Mouse (Mus musculus): ENCODE data around the gene Apoa2. TPM values are rescaled to one million over a fixed set of nuclear protein-coding genes. Genes with fewer than 3 reads are reported as not detected.

Apoa2 gene
- polyA plus RNA-seq, 1 experiment = 1.2 TPM

DNA sequence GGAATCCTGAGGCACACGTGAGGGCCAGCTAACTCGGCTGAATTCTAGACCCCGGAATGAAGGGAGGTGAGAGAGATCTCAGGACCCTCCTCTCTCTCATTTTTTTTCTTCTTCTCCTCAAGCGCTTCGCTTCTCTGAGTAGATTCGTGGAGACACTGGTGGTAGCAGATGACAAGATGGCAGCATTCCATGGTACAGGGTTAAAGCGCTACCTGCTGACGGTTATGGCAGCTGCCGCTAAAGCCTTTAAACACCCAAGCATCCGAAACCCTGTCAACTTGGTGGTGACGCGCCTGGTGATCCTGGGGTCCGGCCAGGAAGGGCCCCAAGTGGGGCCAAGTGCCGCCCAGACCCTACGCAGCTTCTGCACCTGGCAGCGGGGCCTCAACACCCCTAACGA, 27.6 kb downstream of the Apoa2 start:
- Histone ChIP-seq H3K4me1 (ENCODE audit: control insufficient read depth, insufficient read depth, low read length) (peaks cover 3% of the 10 kb centered on the region), H3K4me3 (ENCODE audit: insufficient read depth, low read length) (peak overlapping the region; percentile 23), H3K27ac (ENCODE audit: insufficient read depth, low read length) (peak overlapping the region; percentile 86)
- TF ChIP-seq CTCF (IDR thresholded peaks at IDR 0.05; ENCODE audit: borderline replicate concordance, insufficient read depth, low read length) (no peak), POLR2A (IDR thresholded peaks at IDR 0.05; ENCODE audit: low read depth, low read length) (no peak)

DNA sequence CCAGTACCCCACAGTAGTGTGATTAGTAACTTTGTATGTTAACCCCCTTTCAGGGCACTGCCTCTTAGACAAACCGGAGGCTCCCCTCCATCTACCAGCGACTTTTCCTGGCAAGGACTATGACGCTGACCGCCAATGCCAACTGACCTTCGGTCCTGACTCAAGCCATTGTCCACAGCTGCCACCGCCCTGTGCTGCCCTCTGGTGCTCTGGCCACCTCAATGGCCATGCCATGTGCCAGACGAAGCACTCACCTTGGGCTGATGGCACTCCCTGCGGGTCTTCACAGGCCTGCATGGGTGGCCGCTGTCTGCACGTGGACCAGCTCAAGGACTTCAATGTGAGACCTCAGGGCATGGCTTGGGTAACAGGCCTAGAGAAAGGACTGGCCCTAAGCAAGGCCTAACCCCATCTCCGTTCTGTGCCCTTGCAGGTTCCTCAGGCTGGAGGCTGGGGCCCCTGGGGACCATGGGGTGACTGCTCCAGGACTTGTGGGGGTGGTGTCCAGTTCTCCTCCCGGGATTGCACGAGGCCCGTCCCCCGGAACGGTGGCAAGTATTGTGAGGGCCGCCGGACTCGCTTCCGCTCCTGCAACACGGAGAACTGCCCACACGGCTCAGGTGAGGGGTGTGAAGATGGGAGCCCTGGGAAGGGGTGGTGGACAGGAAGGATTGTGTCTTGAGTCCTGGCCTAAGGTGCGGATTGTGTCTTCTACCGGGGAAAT, 31.4 kb downstream of the Apoa2 start:
- Histone ChIP-seq H3K4me1 (ENCODE audit: control insufficient read depth, insufficient read depth, low read length) (peaks cover 13% of the 10 kb centered on the region), H3K4me3 (ENCODE audit: insufficient read depth, low read length) (no peak overlapping the region), H3K27ac (ENCODE audit: insufficient read depth, low read length) (no peak overlapping the region)
- TF ChIP-seq CTCF (IDR thresholded peaks at IDR 0.05; ENCODE audit: borderline replicate concordance, insufficient read depth, low read length) = peak; percentile 18; the same call in 1 of the 2 replicates
- TF ChIP-seq POLR2A (IDR thresholded peaks at IDR 0.05; ENCODE audit: low read depth, low read length) = no peak

DNA sequence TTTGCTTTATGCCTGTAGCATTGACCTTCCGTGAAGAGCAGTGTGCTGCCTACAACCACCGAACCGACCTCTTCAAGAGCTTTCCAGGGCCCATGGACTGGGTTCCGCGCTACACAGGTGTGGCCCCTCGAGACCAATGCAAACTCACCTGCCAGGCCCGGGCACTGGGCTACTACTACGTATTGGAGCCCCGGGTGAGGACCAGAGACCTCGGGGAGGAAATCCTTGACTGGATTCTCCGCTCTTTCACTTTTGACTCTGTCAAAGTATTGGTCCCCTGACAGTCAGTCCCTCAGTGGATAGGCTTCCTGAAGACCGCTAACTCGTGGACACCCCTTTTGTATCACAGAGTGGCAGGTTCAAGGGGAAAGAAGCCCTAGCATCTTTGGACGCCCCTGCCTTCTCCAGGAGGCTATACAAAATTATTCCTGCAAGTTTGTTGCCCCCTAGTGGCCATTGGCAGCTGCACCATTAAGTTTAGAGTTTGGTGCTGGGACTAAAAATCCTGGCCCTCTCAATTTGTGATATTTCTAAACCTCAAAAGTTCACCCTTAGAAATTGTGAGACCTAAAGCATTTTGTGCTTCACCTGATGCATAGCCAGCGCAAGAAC, 32.2 kb downstream of the Apoa2 start:
- Histone ChIP-seq H3K27ac (ENCODE audit: insufficient read depth, low read length) (no peak overlapping the region), H3K4me3 (ENCODE audit: insufficient read depth, low read length) (no peak overlapping the region), H3K4me1 (ENCODE audit: control insufficient read depth, insufficient read depth, low read length) (peaks cover 15% of the 10 kb centered on the region)
- no peak for TF ChIP-seq POLR2A (IDR thresholded peaks at IDR 0.05; ENCODE audit: low read depth, low read length)
- TF ChIP-seq CTCF (IDR thresholded peaks at IDR 0.05; ENCODE audit: borderline replicate concordance, insufficient read depth, low read length) = no peak

DNA sequence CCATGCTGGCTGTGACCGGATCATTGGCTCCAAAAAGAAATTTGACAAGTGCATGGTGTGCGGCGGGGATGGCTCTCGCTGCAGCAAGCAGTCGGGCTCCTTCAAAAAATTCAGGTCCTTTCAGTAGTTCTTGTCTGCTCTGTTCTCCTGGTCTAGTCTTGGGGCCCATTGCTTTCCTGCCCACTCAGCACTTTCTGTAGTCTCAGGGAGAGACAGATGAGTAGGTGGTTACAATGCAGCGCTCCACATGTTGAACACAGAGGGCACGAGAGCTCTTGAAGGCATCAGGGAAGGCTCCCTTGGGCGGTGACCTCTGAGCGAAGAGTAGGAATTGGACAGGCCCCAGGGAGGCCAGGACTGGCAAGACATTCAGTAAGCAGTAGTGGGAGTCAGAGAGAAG, 32.9 kb downstream of the Apoa2 start:
- peaks cover 15% of the 10 kb centered on the region for H3K4me1 ChIP-seq (ENCODE audit: control insufficient read depth, insufficient read depth, low read length)
- no peak for TF ChIP-seq POLR2A (IDR thresholded peaks at IDR 0.05; ENCODE audit: low read depth, low read length)
- no peak for TF ChIP-seq CTCF (IDR thresholded peaks at IDR 0.05; ENCODE audit: borderline replicate concordance, insufficient read depth, low read length)
- H3K4me3 ChIP-seq (ENCODE audit: insufficient read depth, low read length) = no peak overlapping the region
- no peak overlapping the region for H3K27ac ChIP-seq (ENCODE audit: insufficient read depth, low read length)

DNA sequence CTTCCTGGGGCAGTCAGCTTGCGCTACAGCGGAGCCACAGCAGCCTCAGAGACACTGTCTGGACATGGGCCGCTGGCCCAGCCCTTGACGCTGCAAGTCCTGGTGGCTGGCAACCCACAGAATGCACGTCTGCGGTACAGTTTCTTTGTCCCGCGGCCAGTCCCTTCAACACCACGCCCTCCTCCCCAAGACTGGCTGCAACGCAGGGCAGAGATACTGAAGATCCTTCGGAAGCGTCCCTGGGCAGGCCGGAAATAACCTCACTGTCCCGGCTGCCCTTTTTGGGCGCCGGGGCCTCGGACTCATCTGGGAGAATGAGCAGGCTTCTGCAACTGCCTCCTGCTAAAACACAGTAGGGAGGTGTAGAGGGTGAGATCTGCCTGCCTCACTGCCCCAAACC, 34.1 kb downstream of the Apoa2 start:
- Histone ChIP-seq H3K27ac (ENCODE audit: insufficient read depth, low read length) (no peak overlapping the region), H3K4me3 (ENCODE audit: insufficient read depth, low read length) (no peak overlapping the region), H3K4me1 (ENCODE audit: control insufficient read depth, insufficient read depth, low read length) (peaks cover 15% of the 10 kb centered on the region)
- TF ChIP-seq POLR2A (IDR thresholded peaks at IDR 0.05; ENCODE audit: low read depth, low read length) (no peak), CTCF (IDR thresholded peaks at IDR 0.05; ENCODE audit: borderline replicate concordance, insufficient read depth, low read length) (no peak)

DNA sequence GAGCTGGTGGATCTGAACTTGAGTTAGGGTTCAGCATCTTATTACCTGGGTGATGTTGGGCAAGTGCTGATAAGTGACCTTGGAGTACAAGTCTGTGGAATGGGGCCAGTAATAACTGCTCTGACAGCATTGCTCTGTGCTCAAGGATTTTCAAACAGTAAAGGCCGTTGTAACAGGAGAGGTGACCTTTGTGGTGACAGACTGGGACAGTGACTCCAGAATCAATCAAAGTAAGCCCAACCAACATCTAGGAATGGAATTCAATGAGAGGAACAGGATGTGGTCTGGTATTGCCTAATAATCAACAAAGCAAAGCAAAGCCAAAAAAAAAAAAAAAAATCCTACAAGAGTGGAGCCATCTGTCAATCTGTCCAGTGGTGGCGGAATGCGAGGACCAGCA, 35.5 kb downstream of the Apoa2 start:
- Histone ChIP-seq H3K4me1 (ENCODE audit: control insufficient read depth, insufficient read depth, low read length) (peaks cover 15% of the 10 kb centered on the region), H3K27ac (ENCODE audit: insufficient read depth, low read length) (no peak overlapping the region), H3K4me3 (ENCODE audit: insufficient read depth, low read length) (no peak overlapping the region)
- TF ChIP-seq POLR2A (IDR thresholded peaks at IDR 0.05; ENCODE audit: low read depth, low read length) = no peak; the same call in 1 of the 2 replicates
- TF ChIP-seq CTCF (IDR thresholded peaks at IDR 0.05; ENCODE audit: borderline replicate concordance, insufficient read depth, low read length) = no peak

DNA sequence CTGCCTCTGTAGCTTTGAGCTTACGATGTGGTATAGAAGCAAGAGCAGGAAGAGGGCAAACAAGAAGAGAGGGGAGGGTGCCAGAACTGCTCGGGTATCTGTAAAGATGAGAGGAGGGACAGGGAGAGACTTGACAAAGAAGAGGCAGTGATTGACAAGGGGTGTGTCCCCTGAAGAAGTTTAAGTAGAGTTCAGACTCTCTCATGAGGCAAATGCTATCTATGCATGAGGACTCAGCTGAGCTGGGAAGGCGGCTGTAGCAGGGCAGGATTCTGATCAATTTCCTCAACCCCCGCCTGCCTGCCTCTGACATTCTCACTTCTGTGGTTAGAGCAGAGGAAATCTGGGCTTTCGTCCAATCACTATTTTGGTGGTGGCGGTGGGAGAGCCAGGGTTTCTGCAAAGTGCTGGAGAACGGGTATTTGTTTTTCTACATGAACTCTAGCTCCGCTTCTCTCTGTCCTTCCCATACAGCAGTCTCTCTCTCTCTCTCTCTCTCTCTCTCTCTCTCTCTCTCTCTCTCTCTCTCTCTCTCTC, 37.8 kb downstream of the Apoa2 start:
- peak overlapping the region; percentile 99 for H3K27ac ChIP-seq (ENCODE audit: insufficient read depth, low read length)
- H3K4me1 ChIP-seq (ENCODE audit: control insufficient read depth, insufficient read depth, low read length) = peaks cover 15% of the 10 kb centered on the region
- peak overlapping the region; percentile 3 for H3K4me3 ChIP-seq (ENCODE audit: insufficient read depth, low read length)
- TF ChIP-seq CTCF (IDR thresholded peaks at IDR 0.05; ENCODE audit: borderline replicate concordance, insufficient read depth, low read length) = no peak
- TF ChIP-seq POLR2A (IDR thresholded peaks at IDR 0.05; ENCODE audit: low read depth, low read length) = peak; percentile 64

DNA sequence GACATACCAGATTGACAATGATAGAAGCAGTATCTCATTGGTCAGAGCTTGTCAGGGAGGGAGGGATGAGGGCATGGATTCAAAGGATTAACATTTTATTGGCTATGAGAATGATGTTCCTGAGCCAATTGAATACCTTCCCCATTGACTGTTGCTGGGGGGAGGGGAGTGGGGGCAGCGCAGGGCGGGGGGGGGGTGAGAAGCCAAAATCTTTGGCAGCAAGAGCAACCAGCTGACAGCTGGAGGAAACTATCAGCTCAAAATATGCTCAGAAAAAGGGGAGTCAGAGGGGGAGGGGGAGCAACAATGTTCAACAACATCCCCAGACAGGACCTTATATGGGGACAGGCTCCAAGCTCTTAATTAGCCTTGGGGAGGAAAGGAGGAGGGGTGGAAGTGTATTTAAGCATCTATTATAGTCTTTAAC, 38.3 kb downstream of the Apoa2 start:
- TF ChIP-seq CTCF (IDR thresholded peaks at IDR 0.05; ENCODE audit: borderline replicate concordance, insufficient read depth, low read length) (no peak), POLR2A (IDR thresholded peaks at IDR 0.05; ENCODE audit: low read depth, low read length) (no peak)
- Histone ChIP-seq H3K4me3 (ENCODE audit: insufficient read depth, low read length) (no peak overlapping the region), H3K4me1 (ENCODE audit: control insufficient read depth, insufficient read depth, low read length) (peaks cover 15% of the 10 kb centered on the region), H3K27ac (ENCODE audit: insufficient read depth, low read length) (peak overlapping the region; percentile 100)

DNA sequence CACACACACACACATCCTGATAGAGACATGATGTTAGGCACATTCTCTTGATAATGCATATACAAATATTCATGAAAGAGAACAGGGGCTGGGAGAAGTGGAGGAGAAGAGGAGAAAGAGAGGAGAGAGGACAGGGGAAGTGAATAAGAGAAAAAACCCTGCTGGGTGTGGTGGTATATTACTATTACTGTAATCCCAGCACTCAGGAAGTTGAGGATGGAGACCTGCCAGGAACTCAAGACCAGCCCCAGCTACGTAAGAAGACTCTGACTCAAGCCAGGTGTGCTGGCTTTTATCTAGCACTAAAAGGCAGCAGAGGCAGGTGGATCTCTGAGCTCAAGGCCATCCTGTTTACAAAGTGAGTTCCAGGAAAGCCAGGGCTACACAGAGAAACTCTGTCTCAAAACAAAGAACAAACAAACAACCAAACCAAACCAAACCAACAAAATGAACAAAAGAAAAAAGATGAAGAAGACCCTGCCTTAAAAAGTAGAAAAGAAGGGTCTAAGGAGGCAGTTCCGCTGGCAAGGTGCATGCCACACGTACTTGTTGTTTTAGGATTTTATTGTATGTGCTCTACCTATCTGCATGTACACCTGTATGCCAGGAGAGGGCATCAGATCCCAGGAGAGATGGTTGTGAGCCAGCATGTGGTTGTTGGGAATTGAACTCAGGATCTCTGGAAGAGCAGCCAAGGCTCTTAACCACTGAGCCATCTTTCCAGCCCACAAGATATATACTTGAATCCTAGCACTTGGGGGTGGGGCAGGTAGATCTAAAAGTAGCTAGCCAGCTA, 39.0 kb downstream of the Apoa2 start:
- H3K4me3 ChIP-seq (ENCODE audit: insufficient read depth, low read length) = no peak overlapping the region
- H3K27ac ChIP-seq (ENCODE audit: insufficient read depth, low read length) = peak overlapping the region; percentile 100
- no peak for TF ChIP-seq CTCF (IDR thresholded peaks at IDR 0.05; ENCODE audit: borderline replicate concordance, insufficient read depth, low read length)
- TF ChIP-seq POLR2A (IDR thresholded peaks at IDR 0.05; ENCODE audit: low read depth, low read length) = peak; percentile 34; the same call in 1 of the 2 replicates
- peaks cover 18% of the 10 kb centered on the region for H3K4me1 ChIP-seq (ENCODE audit: control insufficient read depth, insufficient read depth, low read length)

Measured in embryonic fibroblast, embryonic 13.5 days (primary cell).